In the genomic region with DNA sequence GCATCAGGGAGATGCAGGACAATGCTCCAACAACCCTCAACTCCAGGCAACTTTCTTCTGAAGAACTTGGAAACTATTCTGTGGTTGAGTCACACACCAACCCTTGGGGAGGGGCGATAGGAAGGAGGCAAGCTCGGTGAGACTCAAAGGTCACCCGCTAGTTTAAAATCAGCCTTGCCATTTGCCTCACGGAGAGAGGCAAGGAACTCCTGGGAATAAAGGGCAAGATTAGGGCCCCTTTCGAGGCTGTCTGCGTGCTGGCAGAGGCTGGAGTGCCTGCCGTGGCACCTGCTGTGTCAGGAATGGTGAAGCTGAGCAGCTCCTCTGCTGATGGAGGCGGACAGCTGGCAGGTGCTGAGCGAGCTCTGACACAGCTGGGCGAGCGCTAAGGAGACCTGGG, we compare ENCODE assay signal across 10 mouse cellular contexts.
DNase-seq lines count a peak whose midpoint lies in the region; ATAC-seq and TF ChIP-seq lines count a peak whose summit lies in the region.
"Had no signal": no experiment of that assay in that cellular context is flagged by ENCODE, and none has a peak within 500 bp of the region (broad histone marks: within the 10 kb centered on the region; RNA-seq: fewer than 3 reads in every experiment).

No protein-coding gene starts in this region.

- no peaks in the 10 kb centered on the region for H3K36me3 ChIP-seq in forebrain, embryonic 13.5 days (ENCODE audit: poor library complexity, severe bottlenecking)
- no peaks in the 10 kb centered on the region for H3K36me3 ChIP-seq in forebrain, embryonic 11.5 days (ENCODE audit: control insufficient read depth, insufficient read depth, low read length)
- H3K36me3 ChIP-seq in midbrain, embryonic 10.5 days = no peaks in the 10 kb centered on the region
- H3K36me3 ChIP-seq in midbrain, postnatal 0 days (ENCODE audit: insufficient read depth, low read length) = no peaks in the 10 kb centered on the region
- H3K36me3 ChIP-seq in intestine, embryonic 15.5 days = no peaks in the 10 kb centered on the region
- H3K36me3 ChIP-seq: embryonic facial prominence, embryonic 13.5 days had no signal

- peaks cover 22% of the 10 kb centered on the region for H3K4me1 ChIP-seq in forebrain, embryonic 13.5 days
- H3K4me1 ChIP-seq in forebrain, embryonic 11.5 days (replicated peaks; ENCODE audit: control insufficient read depth, insufficient read depth, low read length) = no peaks in the 10 kb centered on the region
- peaks cover 14% of the 10 kb centered on the region for H3K4me1 ChIP-seq in midbrain, embryonic 10.5 days
- H3K4me1 ChIP-seq in midbrain, postnatal 0 days (ENCODE audit: insufficient read depth, low read length) = peaks cover 13% of the 10 kb centered on the region; the same call in 1 of the 2 replicates
- peaks cover 6% of the 10 kb centered on the region; the same call in 1 of the 2 replicates for H3K4me1 ChIP-seq in intestine, embryonic 15.5 days (replicated peaks)
- H3K4me1 ChIP-seq in cerebellum, adult 2 months (ENCODE audit: control insufficient read depth, insufficient read depth, low read length) = peaks cover 18% of the 10 kb centered on the region

- WGBS in forebrain, embryonic 13.5 days = 24% methylated on average over 11 of the region's 11 CpGs
- WGBS in forebrain, embryonic 11.5 days = 20% methylated on average over 11 of the region's 11 CpGs
- 22% methylated on average over 11 of the region's 11 CpGs for WGBS in midbrain, embryonic 10.5 days
- WGBS in midbrain, postnatal 0 days = 34% methylated on average over 11 of the region's 11 CpGs
- WGBS in intestine, embryonic 15.5 days = 38% methylated on average over 11 of the region's 11 CpGs
- WGBS in cerebellum, adult 2 months = 7% methylated on average over 11 of the region's 11 CpGs

- DNase-seq in forebrain, embryonic 11.5 days (ENCODE audit: low spot score) = no peak
- DNase-seq in midbrain, embryonic 10.5 days (ENCODE audit: low spot score) = no peak
- no peak for DNase-seq in midbrain, postnatal 0 days (ENCODE audit: low spot score)
- DNase-seq in skeletal muscle tissue, adult 2 months (ENCODE audit: low read depth, low spot score) = peak; percentile 12
- no peak for DNase-seq in cerebellum, adult 2 months
- DNase-seq: lung, adult 18-20 months had no signal

- H3K4me2 ChIP-seq in forebrain, embryonic 13.5 days = no peak overlapping the region
- H3K4me2 ChIP-seq in forebrain, embryonic 11.5 days (ENCODE audit: low read depth, low read length, severe bottlenecking) = no peak overlapping the region
- no peak overlapping the region for H3K4me2 ChIP-seq in midbrain, postnatal 0 days (ENCODE audit: low read depth, low read length, poor library complexity, severe bottlenecking)
- no peak overlapping the region for H3K4me2 ChIP-seq in intestine, embryonic 15.5 days (replicated peaks)
- H3K4me2 ChIP-seq: embryonic facial prominence, embryonic 13.5 days had no signal

- H3K27me3 ChIP-seq in forebrain, embryonic 13.5 days = no peaks in the 10 kb centered on the region
- H3K27me3 ChIP-seq in forebrain, embryonic 11.5 days (ENCODE audit: control insufficient read depth, insufficient read depth, low read length) = no peaks in the 10 kb centered on the region
- peaks cover 12% of the 10 kb centered on the region for H3K27me3 ChIP-seq in midbrain, embryonic 10.5 days (ENCODE audit: low read depth, poor library complexity, severe bottlenecking)
- H3K27me3 ChIP-seq in midbrain, postnatal 0 days (ENCODE audit: insufficient read depth, low read length) = no peaks in the 10 kb centered on the region
- no peaks in the 10 kb centered on the region for H3K27me3 ChIP-seq in intestine, embryonic 15.5 days (replicated peaks)
- H3K27me3 ChIP-seq in cerebellum, adult 2 months (ENCODE audit: control insufficient read depth, insufficient read depth, low read length) = no peaks in the 10 kb centered on the region
- H3K27me3 ChIP-seq: embryonic facial prominence, embryonic 13.5 days had no signal

- H3K9me3 ChIP-seq in forebrain, embryonic 13.5 days (replicated peaks) = no peaks in the 10 kb centered on the region
- no peaks in the 10 kb centered on the region for H3K9me3 ChIP-seq in forebrain, embryonic 11.5 days (ENCODE audit: control insufficient read depth, low read length)
- no peaks in the 10 kb centered on the region for H3K9me3 ChIP-seq in midbrain, embryonic 10.5 days (replicated peaks)
- H3K9me3 ChIP-seq in midbrain, postnatal 0 days (ENCODE audit: low read length) = no peaks in the 10 kb centered on the region
- no peaks in the 10 kb centered on the region for H3K9me3 ChIP-seq in intestine, embryonic 15.5 days
- H3K9me3 ChIP-seq: embryonic facial prominence, embryonic 13.5 days had no signal

- H3K9ac ChIP-seq in forebrain, embryonic 13.5 days = no peak overlapping the region
- no peak overlapping the region for H3K9ac ChIP-seq in forebrain, embryonic 11.5 days (ENCODE audit: low read length)
- H3K9ac ChIP-seq in midbrain, postnatal 0 days (replicated peaks; ENCODE audit: low read length, poor library complexity, severe bottlenecking) = no peak overlapping the region
- H3K9ac ChIP-seq in intestine, embryonic 15.5 days = no peak overlapping the region
- H3K9ac ChIP-seq: embryonic facial prominence, embryonic 13.5 days had no signal

- TF ChIP-seq CTCF in midbrain, postnatal 0 days (IDR thresholded peaks at IDR 0.05) = no peak
- TF ChIP-seq CTCF in cerebellum, adult 2 months (IDR thresholded peaks at IDR 0.05; ENCODE audit: borderline replicate concordance, insufficient read depth, low read depth, low read length) = no peak

- H3K4me3 ChIP-seq in forebrain, embryonic 13.5 days = no peak overlapping the region
- no peak overlapping the region for H3K4me3 ChIP-seq in forebrain, embryonic 11.5 days (ENCODE audit: low read depth, low read length)
- no peak overlapping the region for H3K4me3 ChIP-seq in midbrain, embryonic 10.5 days
- no peak overlapping the region for H3K4me3 ChIP-seq in midbrain, postnatal 0 days (ENCODE audit: low read depth, low read length)
- no peak overlapping the region for H3K4me3 ChIP-seq in intestine, embryonic 15.5 days (replicated peaks)
- no peak overlapping the region for H3K4me3 ChIP-seq in cerebellum, adult 2 months (replicated peaks; ENCODE audit: insufficient read depth, low read depth, low read length)
- H3K4me3 ChIP-seq: embryonic facial prominence, embryonic 13.5 days had no signal

- TF ChIP-seq POLR2A in cerebellum, adult 2 months (IDR thresholded peaks at IDR 0.05; ENCODE audit: borderline replicate concordance, insufficient read depth, low read length) = no peak

- peak overlapping the region; percentile 44; the same call in 1 of the 2 replicates for H3K27ac ChIP-seq in forebrain, embryonic 13.5 days
- H3K27ac ChIP-seq in forebrain, embryonic 11.5 days (ENCODE audit: low read depth, low read length) = no peak overlapping the region
- 0 out of 2 replicates have a peak overlapping the region, but pooled peaks have one; percentile 6 for H3K27ac ChIP-seq in midbrain, embryonic 10.5 days (replicated peaks)
- no peak overlapping the region; the same call in 1 of the 2 replicates for H3K27ac ChIP-seq in midbrain, postnatal 0 days (ENCODE audit: low read depth, low read length)
- H3K27ac ChIP-seq in intestine, embryonic 15.5 days = no peak overlapping the region
- no peak overlapping the region for H3K27ac ChIP-seq in cerebellum, adult 2 months (ENCODE audit: insufficient read depth, low read length)
- H3K27ac ChIP-seq: embryonic facial prominence, embryonic 13.5 days had no signal

- ATAC-seq in forebrain, embryonic 13.5 days = peak; percentile 26
- no peak for ATAC-seq in forebrain, embryonic 11.5 days (replicated peaks; ENCODE audit: low FRiP score)
- ATAC-seq in midbrain, postnatal 0 days (ENCODE audit: low FRiP score) = no peak
- ATAC-seq in intestine, embryonic 15.5 days = peak; percentile 70
- ATAC-seq in erythroblast, adult 5-6 weeks (replicated peaks; ENCODE audit: low FRiP score, poor library complexity, severe bottlenecking) = no peak

Comparison
In these comparisons a context has a peak if more than half of its experiments do, and no peak if none do; other contexts are left out.
1. ATAC-seq: peak in forebrain, embryonic 13.5 days (single experiment) and intestine, embryonic 15.5 days (single experiment); none in forebrain, embryonic 11.5 days (single experiment), midbrain, postnatal 0 days (single experiment) and erythroblast, adult 5-6 weeks (single experiment).
2. H3K27ac ChIP-seq: peak in forebrain, embryonic 13.5 days (single experiment) and midbrain, embryonic 10.5 days (single experiment); none in forebrain, embryonic 11.5 days (single experiment), midbrain, postnatal 0 days (single experiment), intestine, embryonic 15.5 days (single experiment) and cerebellum, adult 2 months (single experiment).